Mouse (Mus musculus) heart, embryonic 14.5 days (tissue): ENCODE data around the gene Atp2b4. TPM values are rescaled to one million over a fixed set of nuclear protein-coding genes. Genes with fewer than 3 reads are reported as not detected.

Experiments used
- ATAC-seq: fragments of 200-750 bp; cut with Nextera tagmentation; 2 replicates; pipeline ENCODE4 v1.8.0; 2017; ENCODE audit warnings: low read depth, moderate TSS enrichment; ENCODE audit not compliant: insufficient number of reproducible peaks, insufficient read depth, low FRiP score
- H3K27ac ChIP-seq, 2 experiments: fragments of 200-500 bp in 1 of 2; fragments of 300-500 bp in 1 of 2; sonication (generic) in 1 of 2; replicated peaks in 1 of 2; 2 replicates each; pipeline ENCODE4 v1.5.1; 2012 to 2014; ENCODE audit warnings: low read depth in 2 of 2, low read length in 2 of 2, control low read depth in 1 of 2, mild to moderate bottlenecking in 1 of 2, mixed read lengths in 1 of 2; ENCODE audit not compliant: control insufficient read depth in 1 of 2, insufficient read depth in 1 of 2
- H3K27me3 ChIP-seq: fragments of 300-500 bp; sonication (generic); 2 replicates; pipeline ENCODE4 v1.6.1; 2014; ENCODE audit warnings: mild to moderate bottlenecking, low read length, control low read depth; ENCODE audit not compliant: control insufficient read depth, insufficient read depth
- H3K36me3 ChIP-seq: fragments of 300-500 bp; sonication (generic); 2 replicates; pipeline ENCODE4 v1.6.1; 2014; ENCODE audit warnings: mild to moderate bottlenecking, control low read depth, low read length, mixed read lengths; ENCODE audit not compliant: control insufficient read depth, insufficient read depth
- H3K4me1 ChIP-seq, 2 experiments: fragments of 200-500 bp in 1 of 2; fragments of 300-500 bp in 1 of 2; sonication (generic) in 1 of 2; 2 replicates each; pipeline ENCODE4 v1.6.1; 2012 to 2014; ENCODE audit warnings: low read length in 2 of 2, control low read depth in 1 of 2, mixed read lengths in 1 of 2; ENCODE audit not compliant: control insufficient read depth in 2 of 2, insufficient read depth in 2 of 2
- H3K4me2 ChIP-seq: fragments of 300-500 bp; sonication (generic); 2 replicates; pipeline ENCODE4 v1.6.1; 2014; ENCODE audit warnings: mild to moderate bottlenecking, low read length
- H3K4me3 ChIP-seq, 2 experiments: fragments of 200-500 bp in 1 of 2; fragments of 300-500 bp in 1 of 2; sonication (generic) in 1 of 2; 2 replicates each; pipeline ENCODE4 v1.5.1; 2012 to 2014; ENCODE audit warnings: low read length in 2 of 2, mild to moderate bottlenecking in 2 of 2, control low read depth in 1 of 2, low read depth in 1 of 2, moderate library complexity in 1 of 2; ENCODE audit not compliant: control insufficient read depth in 1 of 2, insufficient read depth in 1 of 2
- H3K9ac ChIP-seq: fragments of 300-500 bp; sonication (generic); 2 replicates; pipeline ENCODE4 v1.6.1; 2014; ENCODE audit warnings: mild to moderate bottlenecking, low read length
- H3K9me3 ChIP-seq: fragments of 300-500 bp; sonication (generic); 2 replicates; pipeline ENCODE4 v1.6.1; 2016; ENCODE audit warnings: low read length, control low read depth; ENCODE audit not compliant: control insufficient read depth
- WGBS: fragments of 180-500 bp; shearing (Covaris S2); extraction: QIAGEN DNeasy Blood & Tissue Kit; methylation state at CpG from one replicate; pipeline ENCODE4 v1.1.7; 2014; 5-methylcytosine and 5-hydroxymethylcytosine counted together
- polyA plus RNA-seq: library from polyadenylated mRNA; unstranded; fragments of >200 nt; fragmentation: Nextera tagmentation; extraction: Ambion mirVana; gene quantifications from 2 replicates; pipeline ENCODE4 v1.2.1, GENCODE M21; 2014

Gene Atp2b4
- polyA plus RNA-seq = 18.7 and 21.3 TPM in 2 replicates

DNA sequence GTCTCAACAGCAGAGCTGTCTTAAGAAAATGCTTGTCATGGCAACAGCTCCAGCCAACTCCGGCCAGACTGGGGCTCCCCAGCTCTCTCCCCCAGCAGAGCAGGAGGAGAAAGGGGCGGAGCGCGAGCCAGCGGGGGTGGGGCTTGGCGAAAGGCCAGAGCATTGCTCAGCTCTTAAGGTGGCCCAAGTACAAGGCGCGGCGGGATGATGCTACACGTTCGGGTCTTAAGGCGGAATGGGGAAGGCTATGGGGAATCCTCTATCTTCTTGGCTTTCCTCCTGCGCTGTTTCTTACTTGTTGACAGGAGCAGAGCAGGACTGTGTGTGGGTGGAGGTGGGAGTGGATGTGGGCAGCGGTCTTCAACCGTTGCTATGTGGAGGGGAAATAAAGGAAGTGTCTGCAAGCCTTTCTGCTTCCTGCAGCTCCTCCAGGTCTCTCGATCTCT is at the start of gene Atp2b4:
Atp2b4 (minus strand) TSS at position 94 of the 446 bp plus-strand sequence.
- Histone ChIP-seq H3K9me3 (no peaks in the 10 kb centered on the region), H3K9ac (peak within 1 kb of the TSS; percentile 70), H3K4me3 (peak within 1 kb of the TSS; percentile 62 to 85), H3K27ac (peak within 1 kb of the TSS; percentile 65 to 70), H3K36me3 (no peaks in the 10 kb centered on the region), H3K4me1 (peaks cover 24 to 44% of the 10 kb centered on the region in 2 experiments), H3K27me3 (no peaks in the 10 kb centered on the region), H3K4me2 (peak within 1 kb of the TSS; percentile 77)
- peak; percentile 87 for ATAC-seq
- 0% methylated on average over 16 of the region's 16 CpGs for WGBS

DNA sequence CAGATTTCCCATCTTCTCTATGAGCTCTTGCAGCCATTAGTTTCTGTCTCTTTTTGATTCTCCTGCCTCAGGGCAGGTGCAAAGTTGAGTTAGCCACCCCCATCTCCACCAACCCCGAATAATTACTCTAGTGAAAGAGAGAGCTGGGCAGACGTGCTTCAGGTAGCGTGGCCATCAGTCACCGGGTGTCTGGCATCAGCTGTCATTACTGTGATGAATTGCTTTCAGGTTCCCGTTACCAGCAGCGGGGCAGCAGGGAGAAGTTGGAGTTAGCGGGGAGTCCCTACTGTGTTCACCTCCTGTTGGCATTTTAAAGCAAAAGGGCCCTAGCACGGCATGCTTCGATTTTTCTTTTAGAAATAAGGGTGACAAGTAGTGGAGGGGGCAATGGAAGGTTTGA is 43.9 kb upstream of the Atp2b4 start:
- Histone ChIP-seq H3K4me2 (no peak overlapping the region), H3K9ac (no peak overlapping the region), H3K27me3 (no peaks in the 10 kb centered on the region), H3K4me3 (no peak overlapping the region), H3K27ac (no peak overlapping the region), H3K9me3 (no peaks in the 10 kb centered on the region), H3K36me3 (no peaks in the 10 kb centered on the region), H3K4me1 (no peaks in the 10 kb centered on the region; a peak in 2 of 4 replicates)
- ATAC-seq = no peak
- 39% methylated on average over 9 of the region's 9 CpGs for WGBS

DNA sequence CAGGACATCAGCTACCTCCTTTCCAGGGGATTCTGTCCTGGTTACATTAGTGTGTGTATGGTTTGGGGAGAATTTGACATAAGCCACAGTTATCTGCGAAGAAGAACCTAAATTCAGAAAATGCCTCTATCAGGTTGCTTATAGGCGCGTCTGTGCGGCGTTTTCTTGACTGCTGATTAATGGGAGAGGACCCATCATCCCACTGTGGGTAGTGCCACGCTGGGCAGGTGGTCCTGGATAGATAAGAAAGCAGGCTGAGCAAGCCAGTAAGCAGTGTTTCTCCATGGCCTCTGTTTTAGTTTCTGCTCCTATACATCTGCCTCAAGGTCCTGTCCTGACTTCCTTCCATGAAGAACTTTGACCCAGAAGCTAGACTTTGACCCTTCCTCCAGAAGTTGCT is 43.1 kb upstream of the Atp2b4 start:
- H3K4me2 ChIP-seq = no peak overlapping the region
- no peaks in the 10 kb centered on the region for H3K36me3 ChIP-seq
- no peak for ATAC-seq
- no peaks in the 10 kb centered on the region for H3K27me3 ChIP-seq
- no peaks in the 10 kb centered on the region; a peak in 2 of 4 replicates for H3K4me1 ChIP-seq
- no peaks in the 10 kb centered on the region for H3K9me3 ChIP-seq
- H3K4me3 ChIP-seq = no peak overlapping the region
- H3K27ac ChIP-seq = no peak overlapping the region
- WGBS = 87% methylated on average over 6 of the region's 6 CpGs
- no peak overlapping the region for H3K9ac ChIP-seq

DNA sequence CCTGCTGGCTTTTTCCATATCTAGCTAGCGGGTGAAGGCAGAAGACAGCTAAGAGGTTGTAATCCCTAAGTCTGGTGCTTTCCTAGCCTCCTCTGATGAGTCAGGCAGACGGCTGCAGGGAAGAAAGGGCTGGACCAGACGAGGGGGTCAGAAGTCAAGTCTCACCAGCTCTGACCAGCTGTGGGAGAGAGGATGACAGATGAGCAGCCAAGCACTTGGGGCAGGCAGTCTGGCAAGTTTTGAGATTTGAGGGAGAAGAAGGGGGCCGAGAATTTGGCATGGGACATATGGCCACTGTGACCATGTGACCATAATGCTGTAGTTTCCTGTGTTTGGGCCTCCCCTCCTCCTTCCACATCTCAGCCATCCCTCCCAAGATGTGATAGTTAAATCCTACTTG is 42.5 kb upstream of the Atp2b4 start:
- H3K27me3 ChIP-seq = no peaks in the 10 kb centered on the region
- H3K9ac ChIP-seq = no peak overlapping the region
- no peak overlapping the region for H3K4me2 ChIP-seq
- ATAC-seq = no peak
- no peaks in the 10 kb centered on the region for H3K9me3 ChIP-seq
- no peak overlapping the region for H3K4me3 ChIP-seq
- 40% methylated on average over 4 of the region's 4 CpGs for WGBS
- no peak overlapping the region for H3K27ac ChIP-seq
- no peaks in the 10 kb centered on the region for H3K36me3 ChIP-seq
- no peaks in the 10 kb centered on the region; a peak in 2 of 4 replicates for H3K4me1 ChIP-seq

DNA sequence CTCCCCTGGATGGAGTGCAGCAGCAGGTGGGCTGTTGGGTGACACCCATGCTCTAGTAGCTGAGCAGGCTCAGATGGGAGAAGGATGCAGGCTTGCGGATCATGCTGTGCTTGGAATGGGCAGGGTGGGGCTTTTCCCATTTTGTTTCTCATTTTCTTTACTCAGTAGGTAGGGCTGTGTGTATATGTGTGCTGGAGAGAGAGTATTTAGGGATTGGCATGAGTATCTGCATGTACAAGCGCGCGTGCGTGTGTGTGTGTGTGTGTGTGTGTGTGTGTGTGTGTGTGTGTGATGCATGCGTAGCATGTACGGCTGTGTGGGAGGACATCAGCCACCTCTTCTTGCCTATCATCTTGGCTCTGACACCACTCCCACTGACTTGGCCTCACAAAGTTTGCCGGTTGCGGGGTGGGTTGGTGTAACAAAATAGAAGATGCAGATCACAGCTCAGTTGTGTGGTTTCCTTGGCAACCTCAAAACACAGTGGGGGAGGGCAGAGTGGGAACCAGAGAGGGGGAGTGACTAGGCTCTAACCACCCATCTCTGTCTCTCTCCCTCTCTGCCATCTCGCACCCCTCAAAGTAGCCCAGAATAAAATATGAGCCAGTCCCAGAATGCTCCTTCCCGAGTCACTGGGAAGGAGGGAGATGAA is 41.4 kb upstream of the Atp2b4 start:
- Histone ChIP-seq H3K4me3 (no peak overlapping the region), H3K4me2 (no peak overlapping the region), H3K9ac (no peak overlapping the region), H3K27me3 (no peaks in the 10 kb centered on the region), H3K9me3 (no peaks in the 10 kb centered on the region), H3K4me1 (no peaks in the 10 kb centered on the region; a peak in 2 of 4 replicates), H3K36me3 (no peaks in the 10 kb centered on the region), H3K27ac (no peak overlapping the region)
- WGBS = 65% methylated on average over 11 of the region's 11 CpGs
- no peak for ATAC-seq

DNA sequence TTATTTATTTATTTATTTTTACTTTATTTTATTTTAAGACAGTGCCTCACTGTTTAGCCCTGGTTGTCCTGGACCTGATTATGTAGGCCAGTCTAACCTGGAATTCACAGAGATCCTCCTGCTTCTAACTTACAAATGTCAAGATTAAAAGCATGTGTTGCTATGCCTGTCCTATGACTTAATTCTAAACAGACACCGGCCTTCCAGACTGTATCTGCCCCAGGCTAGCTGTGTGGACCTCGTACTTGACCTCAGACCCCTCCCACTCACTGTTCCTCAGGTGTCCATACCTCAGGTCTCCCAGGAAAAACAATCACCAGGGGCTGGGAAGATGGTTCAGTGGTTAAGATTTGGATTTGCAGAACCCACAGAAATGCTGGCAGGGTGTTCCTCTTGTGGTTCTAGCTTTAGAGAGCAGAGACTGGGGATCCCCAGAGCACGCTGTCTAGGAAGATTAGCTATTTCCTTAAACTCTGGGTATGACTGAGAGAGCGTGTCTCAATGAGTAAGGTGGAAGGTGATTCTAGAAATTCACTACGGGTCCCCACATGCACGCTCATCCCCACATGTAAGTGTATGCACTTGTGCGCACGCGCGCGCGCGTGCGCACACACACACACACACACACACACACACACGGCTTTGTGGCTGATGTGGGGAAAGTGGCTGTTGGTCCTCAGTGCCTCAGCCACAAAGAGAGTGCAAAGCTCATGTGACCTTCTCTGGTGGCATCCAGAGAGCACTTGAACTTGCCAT is 40.5 kb upstream of the Atp2b4 start:
- Histone ChIP-seq H3K9me3 (no peaks in the 10 kb centered on the region), H3K36me3 (no peaks in the 10 kb centered on the region), H3K27ac (no peak overlapping the region), H3K4me3 (no peak overlapping the region), H3K4me1 (no peaks in the 10 kb centered on the region; a peak in 2 of 4 replicates), H3K27me3 (no peaks in the 10 kb centered on the region), H3K4me2 (no peak overlapping the region), H3K9ac (no peak overlapping the region)
- whole genome bisulfite sequencing = 87% methylated on average over 15 of the region's 15 CpGs
- no peak for ATAC-seq

DNA sequence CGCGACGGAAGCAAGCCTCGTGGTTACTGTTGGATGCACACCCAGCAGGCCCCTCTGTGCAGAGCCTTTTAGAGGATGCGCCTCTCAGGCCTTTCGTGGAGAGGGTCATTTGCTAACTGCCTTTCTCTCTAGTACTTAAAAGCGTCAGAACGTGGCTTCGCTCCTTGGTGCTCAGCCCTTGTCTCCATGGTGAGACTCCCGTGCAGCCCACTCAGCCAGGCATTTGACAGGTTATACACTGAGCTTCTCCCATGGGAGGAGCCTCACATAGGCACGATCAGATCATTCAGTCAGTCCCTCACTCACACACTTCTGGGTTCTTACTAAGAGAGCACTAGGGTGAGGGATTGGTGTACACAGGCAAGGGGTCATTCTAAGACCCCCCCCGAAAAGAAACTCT is 39.7 kb upstream of the Atp2b4 start:
- Histone ChIP-seq H3K27me3 (no peaks in the 10 kb centered on the region), H3K36me3 (no peaks in the 10 kb centered on the region), H3K9me3 (no peaks in the 10 kb centered on the region), H3K4me2 (no peak overlapping the region), H3K4me3 (no peak overlapping the region), H3K4me1 (no peaks in the 10 kb centered on the region; a peak in 2 of 4 replicates), H3K27ac (no peak overlapping the region), H3K9ac (no peak overlapping the region)
- WGBS = 73% methylated on average over 12 of the region's 12 CpGs
- ATAC-seq = no peak
